Mouse (Mus musculus): ENCODE results near the gene Hoxb1. TPM values are rescaled to one million over a fixed set of nuclear protein-coding genes. Genes with fewer than 3 reads are reported as not detected.

The Hoxb1 gene
- polyA plus RNA-seq, 1 experiment = not detected

DNA sequence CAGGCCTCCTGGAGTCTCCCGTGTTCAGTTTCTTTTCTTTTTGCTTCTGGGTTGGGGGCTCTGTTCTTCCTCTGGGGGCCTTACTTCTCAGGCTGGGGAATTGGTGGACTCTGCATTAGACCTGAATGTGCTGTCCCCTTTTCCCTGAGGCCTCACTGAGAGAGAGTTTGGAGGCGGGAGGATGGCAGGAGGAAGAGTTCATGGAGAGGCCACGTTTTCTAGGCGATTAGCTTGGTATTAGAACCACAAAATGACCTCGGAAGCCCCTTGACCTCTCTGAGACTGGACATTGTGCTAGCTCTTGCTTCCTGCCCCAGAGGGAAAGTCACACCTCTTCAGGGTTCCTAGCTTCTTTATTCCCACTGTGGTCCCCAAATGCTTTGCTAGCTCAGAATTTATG is 41.4 kb upstream of the Hoxb1 start:
- TF ChIP-seq CEBPB (IDR thresholded peaks at IDR 0.05; ENCODE audit: low read depth) (no peak), USF1 (IDR thresholded peaks at IDR 0.05; ENCODE audit: low read depth) (no peak), MYOG (IDR thresholded peaks at IDR 0.05; ENCODE audit: control insufficient read depth, extremely low read depth, insufficient read length) (no peak), MAX (IDR thresholded peaks at IDR 0.05) (no peak), MYOD1 (IDR thresholded peaks at IDR 0.05; ENCODE audit: control insufficient read depth, insufficient read length, low read depth) (no peak), CTCF (IDR thresholded peaks at IDR 0.05; ENCODE audit: control insufficient read depth, insufficient read depth, insufficient read length) (no peak), FOSL1 (IDR thresholded peaks at IDR 0.05; ENCODE audit: insufficient read depth, low read length, poor library complexity, severe bottlenecking) (no peak)
- peaks cover 77% of the 10 kb centered on the region for H3K27me3 ChIP-seq (ENCODE audit: control insufficient read depth, insufficient read depth, insufficient read length)
- H3K79me2 ChIP-seq (ENCODE audit: control insufficient read depth, insufficient read depth) = no peaks in the 10 kb centered on the region
- no peak overlapping the region for H3K4me3 ChIP-seq (ENCODE audit: insufficient read depth, poor library complexity, severe bottlenecking)
- H3K36me3 ChIP-seq (ENCODE audit: control insufficient read depth, insufficient read depth) = no peaks in the 10 kb centered on the region
- H3K79me3 ChIP-seq (ENCODE audit: low read depth) = no peaks in the 10 kb centered on the region
- H3ac ChIP-seq (ENCODE audit: control insufficient read depth, insufficient read length, low read depth) = no peak overlapping the region

- Histone ChIP-seq H3K79me2 (ENCODE audit: control insufficient read depth, insufficient read depth) (no peaks in the 10 kb centered on the region), H3K27me3 (ENCODE audit: control insufficient read depth, insufficient read depth, insufficient read length) (peaks cover 78% of the 10 kb centered on the region), H3K79me3 (ENCODE audit: low read depth) (no peaks in the 10 kb centered on the region), H3ac (ENCODE audit: control insufficient read depth, insufficient read length, low read depth) (no peak overlapping the region), H3K36me3 (ENCODE audit: control insufficient read depth, insufficient read depth) (no peaks in the 10 kb centered on the region), H3K4me3 (ENCODE audit: insufficient read depth, poor library complexity, severe bottlenecking) (no peak overlapping the region)
- no peak for TF ChIP-seq USF1 (IDR thresholded peaks at IDR 0.05; ENCODE audit: low read depth)
- no peak for TF ChIP-seq FOSL1 (IDR thresholded peaks at IDR 0.05; ENCODE audit: insufficient read depth, low read length, poor library complexity, severe bottlenecking)
Observed at GRCm38 (mm10) chr11:96324965-96325364, 40.6 kb upstream of the Hoxb1 start.

DNA sequence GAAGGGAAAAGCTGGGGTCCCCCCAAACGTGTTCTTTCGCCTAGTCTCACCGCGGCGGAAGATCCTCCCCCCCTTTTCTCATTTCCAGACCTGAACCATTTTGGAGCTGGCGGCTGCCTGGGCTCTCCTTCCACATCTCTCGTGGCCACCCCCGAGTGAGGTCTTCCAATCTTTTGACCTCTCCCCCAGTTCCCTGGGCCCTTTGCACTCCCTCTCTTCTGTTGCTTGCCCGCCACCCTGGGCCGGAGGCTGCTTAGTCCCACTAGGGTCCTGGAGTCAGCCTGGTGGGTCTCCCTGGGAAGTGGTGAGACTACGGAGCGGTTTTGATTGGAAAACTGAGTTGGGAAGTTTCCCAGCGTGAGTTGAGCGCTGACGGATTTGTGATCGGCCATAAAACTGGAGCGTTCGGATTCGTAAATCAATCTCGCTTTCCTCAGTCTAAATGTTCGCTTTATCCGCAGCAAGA is 39.8 kb upstream of the Hoxb1 start:
- no peaks in the 10 kb centered on the region for H3K36me3 ChIP-seq (ENCODE audit: control insufficient read depth, insufficient read depth)
- H3ac ChIP-seq (ENCODE audit: control insufficient read depth, insufficient read length, low read depth) = no peak overlapping the region
- H3K79me2 ChIP-seq (ENCODE audit: control insufficient read depth, insufficient read depth) = no peaks in the 10 kb centered on the region
- TF ChIP-seq FOSL1 (IDR thresholded peaks at IDR 0.05; ENCODE audit: insufficient read depth, low read length, poor library complexity, severe bottlenecking) (no peak), USF1 (IDR thresholded peaks at IDR 0.05; ENCODE audit: low read depth) (no peak), MAX (IDR thresholded peaks at IDR 0.05) (no peak), MYOD1 (IDR thresholded peaks at IDR 0.05; ENCODE audit: control insufficient read depth, insufficient read length, low read depth) (no peak), MYOG (IDR thresholded peaks at IDR 0.05; ENCODE audit: control insufficient read depth, extremely low read depth, insufficient read length) (no peak), CTCF (IDR thresholded peaks at IDR 0.05; ENCODE audit: control insufficient read depth, insufficient read depth, insufficient read length) (no peak), CEBPB (IDR thresholded peaks at IDR 0.05; ENCODE audit: low read depth) (no peak)
- no peaks in the 10 kb centered on the region for H3K79me3 ChIP-seq (ENCODE audit: low read depth)
- no peak overlapping the region for H3K4me3 ChIP-seq (ENCODE audit: insufficient read depth, poor library complexity, severe bottlenecking)
- peaks cover 79% of the 10 kb centered on the region for H3K27me3 ChIP-seq (ENCODE audit: control insufficient read depth, insufficient read depth, insufficient read length)

DNA sequence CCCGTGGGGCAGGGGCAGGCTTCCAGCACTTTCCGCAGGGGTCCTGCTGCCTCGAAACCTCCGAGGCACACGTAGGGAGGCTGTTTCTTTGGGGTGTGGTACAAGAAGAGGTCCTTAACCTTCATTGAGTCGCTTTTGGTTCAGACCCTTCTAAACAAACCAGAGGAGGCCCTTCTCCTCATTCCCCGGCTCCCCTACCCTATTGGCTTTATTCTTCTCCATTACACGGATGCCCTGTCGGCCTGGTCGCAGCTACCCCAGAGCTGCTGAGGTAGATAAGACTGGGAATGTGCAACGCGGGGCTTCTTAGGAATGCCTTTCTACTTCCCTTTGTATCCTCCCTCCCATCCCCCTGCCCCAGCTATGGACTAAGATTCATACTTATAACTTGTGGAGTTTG is 38.8 kb upstream of the Hoxb1 start:
- Histone ChIP-seq H3K36me3 (ENCODE audit: control insufficient read depth, insufficient read depth) (no peaks in the 10 kb centered on the region), H3K27me3 (ENCODE audit: control insufficient read depth, insufficient read depth, insufficient read length) (peaks cover 77% of the 10 kb centered on the region), H3K79me2 (ENCODE audit: control insufficient read depth, insufficient read depth) (no peaks in the 10 kb centered on the region), H3ac (ENCODE audit: control insufficient read depth, insufficient read length, low read depth) (no peak overlapping the region), H3K4me3 (ENCODE audit: insufficient read depth, poor library complexity, severe bottlenecking) (no peak overlapping the region), H3K79me3 (ENCODE audit: low read depth) (no peaks in the 10 kb centered on the region)
- no peak for TF ChIP-seq MAX (IDR thresholded peaks at IDR 0.05)
- TF ChIP-seq CEBPB (IDR thresholded peaks at IDR 0.05; ENCODE audit: low read depth) = no peak
- TF ChIP-seq USF1 (IDR thresholded peaks at IDR 0.05; ENCODE audit: low read depth) = no peak
- no peak for TF ChIP-seq FOSL1 (IDR thresholded peaks at IDR 0.05; ENCODE audit: insufficient read depth, low read length, poor library complexity, severe bottlenecking)
- TF ChIP-seq CTCF (IDR thresholded peaks at IDR 0.05; ENCODE audit: control insufficient read depth, insufficient read depth, insufficient read length) = no peak
- TF ChIP-seq MYOD1 (IDR thresholded peaks at IDR 0.05; ENCODE audit: control insufficient read depth, insufficient read length, low read depth) = no peak
- TF ChIP-seq MYOG (IDR thresholded peaks at IDR 0.05; ENCODE audit: control insufficient read depth, extremely low read depth, insufficient read length) = no peak

- H3K4me3 ChIP-seq (ENCODE audit: insufficient read depth, poor library complexity, severe bottlenecking) = no peak overlapping the region
- no peaks in the 10 kb centered on the region for H3K36me3 ChIP-seq (ENCODE audit: control insufficient read depth, insufficient read depth)
- no peaks in the 10 kb centered on the region for H3K79me3 ChIP-seq (ENCODE audit: low read depth)
- no peak overlapping the region for H3ac ChIP-seq (ENCODE audit: control insufficient read depth, insufficient read length, low read depth)
- H3K27me3 ChIP-seq (ENCODE audit: control insufficient read depth, insufficient read depth, insufficient read length) = peaks cover 78% of the 10 kb centered on the region
- TF ChIP-seq MYOD1 (IDR thresholded peaks at IDR 0.05; ENCODE audit: control insufficient read depth, insufficient read length, low read depth) (no peak), FOSL1 (IDR thresholded peaks at IDR 0.05; ENCODE audit: insufficient read depth, low read length, poor library complexity, severe bottlenecking) (no peak), MYOG (IDR thresholded peaks at IDR 0.05; ENCODE audit: control insufficient read depth, extremely low read depth, insufficient read length) (no peak), CEBPB (IDR thresholded peaks at IDR 0.05; ENCODE audit: low read depth) (no peak), CTCF (IDR thresholded peaks at IDR 0.05; ENCODE audit: control insufficient read depth, insufficient read depth, insufficient read length) (no peak)
- no peaks in the 10 kb centered on the region for H3K79me2 ChIP-seq (ENCODE audit: control insufficient read depth, insufficient read depth)
Observed at GRCm38 (mm10) chr11:96327122-96327521, 38.4 kb upstream of the Hoxb1 start.

- no peaks in the 10 kb centered on the region for H3K36me3 ChIP-seq (ENCODE audit: control insufficient read depth, insufficient read depth)
- no peak overlapping the region for H3ac ChIP-seq (ENCODE audit: control insufficient read depth, insufficient read length, low read depth)
- H3K27me3 ChIP-seq (ENCODE audit: control insufficient read depth, insufficient read depth, insufficient read length) = peaks cover 82% of the 10 kb centered on the region
- H3K4me3 ChIP-seq (ENCODE audit: insufficient read depth, poor library complexity, severe bottlenecking) = no peak overlapping the region
- no peak for TF ChIP-seq MYOG (IDR thresholded peaks at IDR 0.05; ENCODE audit: control insufficient read depth, extremely low read depth, insufficient read length)
- no peak for TF ChIP-seq MYOD1 (IDR thresholded peaks at IDR 0.05; ENCODE audit: control insufficient read depth, insufficient read length, low read depth)
- TF ChIP-seq MAX (IDR thresholded peaks at IDR 0.05) = no peak
- no peak for TF ChIP-seq CEBPB (IDR thresholded peaks at IDR 0.05; ENCODE audit: low read depth)
- H3K79me2 ChIP-seq (ENCODE audit: control insufficient read depth, insufficient read depth) = no peaks in the 10 kb centered on the region
- H3K79me3 ChIP-seq (ENCODE audit: low read depth) = no peaks in the 10 kb centered on the region
Observed at GRCm38 (mm10) chr11:96327750-96328149, 37.8 kb upstream of the Hoxb1 start.

Data from C2C12 (cell line).